Mouse (Mus musculus) embryonic fibroblast, embryonic 13.5 days (primary cell): ENCODE results near the gene Tmc6.

Experiments used
- CTCF ChIP-seq: IDR thresholded peaks from 2 replicates; pipeline ENCODE4 v1.5.1; 2011; ENCODE audit warnings: mild to moderate bottlenecking, control low read depth, low read length, moderate library complexity, borderline replicate concordance; ENCODE audit not compliant: insufficient read depth
- POLR2A ChIP-seq: IDR thresholded peaks from 2 replicates; pipeline ENCODE4 v1.6.1; 2011; ENCODE audit warnings: low read depth, mild to moderate bottlenecking, control low read depth, low read length, moderate library complexity

DNA sequence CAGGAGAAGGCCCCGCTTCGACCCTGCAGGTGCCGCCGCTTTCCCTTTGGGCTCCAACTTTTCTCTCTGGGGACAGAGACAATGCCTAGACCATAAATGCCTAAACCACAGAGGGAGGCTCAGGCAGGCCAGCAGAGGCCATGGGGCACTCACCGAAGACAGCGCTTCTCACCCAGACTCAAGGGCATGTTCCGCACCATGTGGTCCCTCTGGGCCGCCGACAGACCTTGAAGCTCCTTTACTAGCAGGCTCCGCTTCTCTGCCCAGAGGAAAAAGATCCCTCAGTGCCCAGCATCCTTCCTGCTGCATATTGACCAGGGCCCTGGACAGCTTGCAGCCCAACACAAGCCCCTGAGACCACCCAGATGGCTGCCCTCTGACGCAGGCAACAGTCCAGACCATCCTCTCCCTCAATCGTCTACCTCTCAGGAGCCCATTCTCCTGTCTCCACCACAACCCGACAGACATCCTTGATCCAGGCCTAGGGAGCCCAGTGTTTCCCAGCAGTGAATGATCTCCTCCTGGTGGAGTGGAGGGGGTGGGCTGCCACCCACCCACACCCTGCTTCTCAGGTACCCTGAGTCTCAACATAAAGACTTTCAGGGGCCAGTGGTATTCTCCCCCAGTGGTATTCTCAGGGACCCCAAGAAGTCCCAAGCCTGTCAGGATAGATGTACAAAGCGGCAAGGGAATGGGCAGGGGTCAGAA, 5.8 kb downstream of the Tmc6 start:
- TF ChIP-seq POLR2A (no peak), CTCF (no peak)
